Mouse (Mus musculus) liver, embryonic 14.5 days (tissue): ENCODE data around the gene Mrpl14. TPM values are rescaled to one million over a fixed set of nuclear protein-coding genes. Genes with fewer than 3 reads are reported as not detected.

ENCODE experiments used
- ATAC-seq: fragments of 200-750 bp; cut with Nextera tagmentation; 2 replicates; pipeline ENCODE4 v1.8.0; 2017; ENCODE audit warnings: moderate number of reproducible peaks, mild to moderate bottlenecking, moderate library complexity; ENCODE audit not compliant: insufficient read depth
- DNase-seq, 3 experiments: peaks; one replicate each; pipeline ENCODE4 v3.0.0-alpha.2; 2012 to 2013; ENCODE audit warnings: low read depth in 3 of 3, low spot score in 3 of 3
- H3K27ac ChIP-seq: fragments of 300-500 bp; sonication (generic); 2 replicates; pipeline ENCODE4 v1.5.1; 2014; ENCODE audit warnings: moderate library complexity, mild to moderate bottlenecking, control low read depth, inconsistent platforms
- H3K27me3 ChIP-seq: fragments of 300-500 bp; sonication (generic); 2 replicates; pipeline ENCODE4 v1.6.1; 2014; ENCODE audit warnings: mild to moderate bottlenecking, low read length, moderate library complexity; ENCODE audit not compliant: control insufficient read depth, insufficient read depth
- H3K36me3 ChIP-seq: fragments of 300-500 bp; sonication (generic); replicated peaks from 2 replicates; pipeline ENCODE4 v1.6.1; 2014; ENCODE audit warnings: low read depth; ENCODE audit not compliant: control insufficient read depth, insufficient read depth
- H3K4me1 ChIP-seq, 2 experiments: fragments of 200-500 bp in 1 of 2; fragments of 300-500 bp in 1 of 2; sonication (generic) in 1 of 2; replicated peaks; 2 replicates each; pipeline ENCODE4 v1.6.1; 2012 to 2014; ENCODE audit warnings: antibody characterized with exemption in 1 of 2, inconsistent platforms in 1 of 2, low read length in 1 of 2; ENCODE audit not compliant: control insufficient read depth in 2 of 2, insufficient read depth in 2 of 2
- H3K4me2 ChIP-seq: fragments of 300-500 bp; sonication (generic); 2 replicates; pipeline ENCODE4 v1.6.1; 2014; ENCODE audit warnings: low read depth, mild to moderate bottlenecking, control low read depth, moderate library complexity
- H3K4me3 ChIP-seq, 2 experiments: fragments of 200-500 bp in 1 of 2; fragments of 300-500 bp in 1 of 2; sonication (generic) in 1 of 2; 2 replicates each; pipeline ENCODE4 v1.5.1; 2012 to 2014; ENCODE audit warnings: low read depth in 2 of 2, low read length in 2 of 2, mild to moderate bottlenecking in 2 of 2, control low read depth in 1 of 2, inconsistent platforms in 1 of 2, moderate library complexity in 1 of 2; ENCODE audit not compliant: insufficient read depth in 1 of 2
- H3K9ac ChIP-seq: fragments of 300-500 bp; sonication (generic); replicated peaks from 2 replicates; pipeline ENCODE4 v1.6.1; 2014; ENCODE audit warnings: mild to moderate bottlenecking, control low read depth, moderate library complexity
- H3K9me3 ChIP-seq: fragments of 300-500 bp; sonication (generic); 2 replicates; pipeline ENCODE4 v1.6.1; 2016; ENCODE audit warnings: low read length, mixed read lengths; ENCODE audit not compliant: control insufficient read depth
- CTCF ChIP-seq: IDR thresholded peaks from 2 replicates; pipeline ENCODE4 v1.5.1; 2016; ENCODE audit warnings: antibody characterized with exemption, low read depth, control low read depth
- EP300 ChIP-seq: IDR thresholded peaks from 2 replicates; pipeline ENCODE4 v1.6.1; 2016; ENCODE audit warnings: antibody characterized with exemption, low read depth
- WGBS: fragments of 180-500 bp; shearing (Covaris S2); extraction: QIAGEN DNeasy Blood & Tissue Kit; methylation state at CpG from one replicate; pipeline ENCODE4 v1.1.7; 2014; ENCODE audit not compliant: insufficient replicate concordance; 5-methylcytosine and 5-hydroxymethylcytosine counted together
- polyA plus RNA-seq, 2 experiments: library from polyadenylated mRNA; depleted of rRNA in 1 of 2; stranded (reverse) in 1 of 2; unstranded in 1 of 2; fragments of >200 nt; fragmentation: Nextera tagmentation in 1 of 2; extraction: Ambion mirVana in 1 of 2; gene quantifications; 2 replicates each; pipeline versions ENCODE4 v1.2.1 to v1.2.3; 2012 to 2014

Mrpl14 gene
- polyA plus RNA-seq, 2 experiments: 60.8 to 142 TPM

- no peak overlapping the region for H3K4me2 ChIP-seq
- no peaks in the 10 kb centered on the region for H3K27me3 ChIP-seq
- H3K4me3 ChIP-seq: no peak overlapping the region
- TF ChIP-seq EP300 (no peak), CTCF (peak; percentile 24; the same call in 1 of the 2 replicates)
- no peak overlapping the region for H3K9ac ChIP-seq
- WGBS: 25% methylated on average over 3 of the region's 3 CpGs
- H3K27ac ChIP-seq: no peak overlapping the region
- ATAC-seq (no peak), DNase-seq (no peak)
- peaks cover 0 to 11% of the 10 kb centered on the region in 2 experiments; a peak in 3 of 4 replicates for H3K4me1 ChIP-seq
- no peaks in the 10 kb centered on the region for H3K9me3 ChIP-seq
- no peaks in the 10 kb centered on the region for H3K36me3 ChIP-seq
These were observed 21.3 kb downstream of the Mrpl14 start for GRCm38 (mm10) chr17:45707376-45707775.

DNA sequence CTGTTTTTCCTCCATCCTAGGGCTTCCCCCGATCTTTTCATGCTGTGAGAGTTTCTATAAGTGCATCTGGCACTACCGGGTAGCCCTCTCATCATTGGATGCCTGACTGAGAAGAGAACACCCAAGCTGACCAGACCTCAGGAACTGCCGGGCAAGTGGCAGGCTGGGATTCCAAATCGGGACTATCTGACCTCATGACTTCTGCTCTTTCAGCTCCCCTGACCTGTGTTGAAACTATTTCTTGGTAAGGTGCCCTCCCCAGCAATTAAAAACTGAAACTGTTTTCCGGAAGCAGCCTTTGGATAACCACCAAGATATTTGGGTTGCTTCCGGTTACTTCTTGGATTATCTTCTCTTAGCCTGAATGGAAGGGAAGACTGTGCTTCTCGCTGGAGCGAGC is 22.1 kb downstream of the Mrpl14 start:
- no peaks in the 10 kb centered on the region for H3K9me3 ChIP-seq
- ATAC-seq (no peak), DNase-seq (no peak)
- no peak overlapping the region for H3K9ac ChIP-seq
- no peak overlapping the region for H3K4me3 ChIP-seq
- 62% methylated on average over 8 of the region's 8 CpGs for WGBS
- no peaks in the 10 kb centered on the region for H3K36me3 ChIP-seq
- H3K27ac ChIP-seq: no peak overlapping the region
- no peaks in the 10 kb centered on the region for H3K27me3 ChIP-seq
- no peak overlapping the region for H3K4me2 ChIP-seq
- TF ChIP-seq EP300: no peak
- TF ChIP-seq CTCF: no peak
- H3K4me1 ChIP-seq: peaks cover 0 to 5% of the 10 kb centered on the region in 2 experiments; a peak in 2 of 4 replicates

- ATAC-seq (no peak), DNase-seq (no peak)
- Histone ChIP-seq H3K27me3 (no peaks in the 10 kb centered on the region), H3K36me3 (no peaks in the 10 kb centered on the region), H3K27ac (no peak overlapping the region), H3K4me1 (peaks cover 0 to 2% of the 10 kb centered on the region in 2 experiments; a peak in 1 of 4 replicates), H3K9ac (no peak overlapping the region), H3K4me3 (no peak overlapping the region), H3K9me3 (no peaks in the 10 kb centered on the region), H3K4me2 (no peak overlapping the region)
- 27% methylated on average over 3 of the region's 3 CpGs for WGBS
- TF ChIP-seq EP300 (no peak), CTCF (no peak)
These were observed 23.7 kb downstream of the Mrpl14 start for GRCm38 (mm10) chr17:45709829-45710228.

DNA sequence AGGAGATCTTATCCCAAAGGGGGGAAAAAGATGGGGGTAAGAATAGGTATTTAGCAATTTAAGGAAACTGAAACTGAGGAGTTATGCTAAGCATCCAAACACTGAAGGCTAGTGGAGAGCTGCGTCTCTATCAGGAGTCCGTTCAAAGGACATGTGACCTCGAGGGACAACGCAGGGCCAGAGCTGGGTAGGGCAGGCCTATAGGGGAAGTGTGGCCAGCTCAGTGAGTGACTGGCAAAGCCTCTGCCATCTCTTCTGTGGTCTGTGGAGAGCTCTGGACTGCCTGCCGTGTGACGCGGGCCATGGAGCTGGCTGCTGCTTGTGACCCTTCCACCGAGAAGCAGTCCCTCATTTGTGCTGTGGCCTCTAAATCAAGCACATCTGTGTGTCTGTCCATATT is 24.3 kb downstream of the Mrpl14 start:
- no peak overlapping the region for H3K9ac ChIP-seq
- ATAC-seq (no peak), DNase-seq (no peak)
- H3K36me3 ChIP-seq: no peaks in the 10 kb centered on the region
- H3K4me3 ChIP-seq: no peak overlapping the region
- H3K27me3 ChIP-seq: no peaks in the 10 kb centered on the region
- H3K9me3 ChIP-seq: no peaks in the 10 kb centered on the region
- peaks cover 0 to 2% of the 10 kb centered on the region in 2 experiments; a peak in 1 of 4 replicates for H3K4me1 ChIP-seq
- 54% methylated on average over 8 of the region's 8 CpGs for WGBS
- no peak for TF ChIP-seq CTCF
- no peak for TF ChIP-seq EP300
- no peak overlapping the region for H3K27ac ChIP-seq
- no peak overlapping the region for H3K4me2 ChIP-seq

DNA sequence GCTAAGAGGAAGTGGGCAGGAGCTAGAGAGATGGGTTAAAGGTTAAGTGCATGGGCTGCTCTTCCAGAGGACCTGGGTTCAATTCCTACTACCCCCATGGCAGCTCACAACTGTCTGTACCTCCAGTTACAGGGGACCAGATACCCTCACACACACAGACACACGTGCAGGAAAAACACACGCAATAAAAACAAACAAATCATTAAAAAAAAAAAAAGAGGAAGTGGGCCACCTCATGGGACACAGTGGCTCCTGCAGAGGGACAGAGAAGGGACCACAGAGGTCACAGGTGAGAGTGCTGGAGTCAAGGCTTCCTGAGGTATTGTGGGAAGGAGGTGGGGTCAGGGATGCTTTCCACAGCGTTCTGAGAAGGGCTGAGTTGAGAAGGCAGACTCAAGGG is 25.4 kb downstream of the Mrpl14 start:
- DNase-seq (no peak), ATAC-seq (no peak)
- 18% methylated on average over 3 of the region's 3 CpGs for WGBS
- Histone ChIP-seq H3K4me1 (peaks cover 0 to 2% of the 10 kb centered on the region in 2 experiments; a peak in 1 of 4 replicates), H3K4me2 (no peak overlapping the region), H3K27me3 (no peaks in the 10 kb centered on the region), H3K9ac (no peak overlapping the region), H3K4me3 (no peak overlapping the region), H3K9me3 (no peaks in the 10 kb centered on the region), H3K36me3 (no peaks in the 10 kb centered on the region), H3K27ac (no peak overlapping the region)
- TF ChIP-seq CTCF: no peak
- TF ChIP-seq EP300: no peak
